Mouse (Mus musculus) neural tube, embryonic 15.5 days (tissue): ENCODE data around the gene Noc3l. TPM values are rescaled to one million over a fixed set of nuclear protein-coding genes. Genes with fewer than 3 reads are reported as not detected.

ENCODE experiments used
- ATAC-seq: fragments of 200-750 bp; cut with Nextera tagmentation; 2 replicates; pipeline ENCODE4 v1.8.0; 2017; ENCODE audit warnings: mild to moderate bottlenecking, moderate TSS enrichment, moderate library complexity; ENCODE audit not compliant: low FRiP score
- H3K27ac ChIP-seq: fragments of 300-500 bp; sonication (generic); replicated peaks from 2 replicates; pipeline ENCODE4 v1.5.1; 2015; ENCODE audit warnings: mild to moderate bottlenecking, inconsistent platforms
- H3K27me3 ChIP-seq: fragments of 300-500 bp; sonication (generic); replicated peaks from 2 replicates; pipeline ENCODE4 v1.6.1; 2015; ENCODE audit warnings: inconsistent platforms
- H3K36me3 ChIP-seq: fragments of 300-500 bp; sonication (generic); 2 replicates; pipeline ENCODE4 v1.6.1; 2015; ENCODE audit warnings: inconsistent platforms
- H3K4me1 ChIP-seq: fragments of 300-500 bp; sonication (generic); 2 replicates; pipeline ENCODE4 v1.6.1; 2015; ENCODE audit warnings: inconsistent platforms
- H3K4me2 ChIP-seq: fragments of 300-500 bp; sonication (generic); 2 replicates; pipeline ENCODE4 v1.6.1; 2015; ENCODE audit warnings: inconsistent platforms, mild to moderate bottlenecking, moderate library complexity
- H3K4me3 ChIP-seq: fragments of 300-500 bp; sonication (generic); replicated peaks from 2 replicates; pipeline ENCODE4 v1.5.1; 2015; ENCODE audit warnings: mild to moderate bottlenecking, inconsistent platforms
- H3K9ac ChIP-seq: fragments of 300-500 bp; sonication (generic); replicated peaks from 2 replicates; pipeline ENCODE4 v1.6.1; 2015; ENCODE audit warnings: mild to moderate bottlenecking, inconsistent platforms
- H3K9me3 ChIP-seq: fragments of 300-500 bp; sonication (generic); replicated peaks from 2 replicates; pipeline ENCODE4 v1.6.1; 2016; ENCODE audit warnings: inconsistent platforms
- WGBS: fragments of 180-500 bp; shearing (Covaris S2); methylation state at CpG from one replicate; pipeline ENCODE4 v1.1.7; 2015; ENCODE audit warnings: mixed read lengths; 5-methylcytosine and 5-hydroxymethylcytosine counted together
- polyA plus RNA-seq: library from polyadenylated mRNA; unstranded; fragments of >200 nt; fragmentation: Nextera tagmentation; extraction: Ambion mirVana; gene quantifications from 2 replicates; pipeline ENCODE4 v1.2.1, GENCODE M21; 2015

The Noc3l gene
- polyA plus RNA-seq, 1 experiment from 2014 or later: 4.3 TPM

DNA sequence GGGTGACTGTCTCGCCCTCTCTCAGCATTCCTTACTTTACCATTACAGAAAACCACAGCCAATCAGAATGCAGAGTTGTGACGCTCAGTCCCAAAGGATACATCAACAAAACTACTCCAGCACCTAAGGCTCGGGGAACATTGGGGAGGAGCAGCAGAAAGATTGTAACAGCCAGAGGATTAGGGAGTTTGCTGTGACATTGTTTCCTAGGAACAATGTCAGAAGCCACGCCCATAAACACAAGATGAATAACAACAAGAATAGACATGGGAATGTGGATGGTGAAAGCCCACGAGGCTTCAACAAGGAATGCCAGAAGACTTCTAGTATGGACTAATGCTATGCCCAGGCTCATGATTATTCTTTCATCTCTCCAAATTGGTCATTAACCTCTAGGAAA, 61.0 kb downstream of the Noc3l start:
- Histone ChIP-seq H3K9me3 (no peaks in the 10 kb centered on the region), H3K36me3 (no peaks in the 10 kb centered on the region), H3K9ac (no peak overlapping the region), H3K4me2 (no peak overlapping the region), H3K4me3 (no peak overlapping the region), H3K27me3 (no peaks in the 10 kb centered on the region), H3K4me1 (peaks cover 6% of the 10 kb centered on the region; the same call in 1 of the 2 replicates), H3K27ac (0 out of 2 replicates have a peak overlapping the region, but pooled peaks have one; percentile 38)
- ATAC-seq: no peak
- WGBS: 63% methylated on average over 5 of the region's 5 CpGs

DNA sequence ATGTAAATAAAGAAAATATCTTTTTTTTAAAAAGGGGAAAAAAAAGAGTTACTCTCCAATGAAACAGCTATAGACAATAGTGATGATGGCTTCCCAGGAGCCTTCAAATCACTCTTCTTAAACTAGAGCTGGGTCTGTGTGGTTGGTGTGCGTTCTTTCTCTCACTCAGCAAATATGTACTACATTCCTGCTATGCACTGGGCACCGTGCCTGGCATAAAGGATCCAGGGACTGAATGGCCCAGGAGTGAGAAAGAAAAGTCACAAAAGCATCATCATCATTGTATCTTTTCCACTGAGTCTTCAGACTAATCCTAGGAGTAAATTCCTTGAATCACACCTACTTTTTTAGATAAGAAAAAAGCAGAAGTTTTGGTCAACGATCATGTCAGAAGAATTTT, 61.9 kb downstream of the Noc3l start:
- no peak overlapping the region for H3K9ac ChIP-seq
- 82% methylated on average over 3 of the region's 3 CpGs for WGBS
- H3K27me3 ChIP-seq: no peaks in the 10 kb centered on the region
- no peaks in the 10 kb centered on the region for H3K9me3 ChIP-seq
- H3K27ac ChIP-seq: no peak overlapping the region
- no peak overlapping the region for H3K4me3 ChIP-seq
- no peak for ATAC-seq
- H3K4me2 ChIP-seq: no peak overlapping the region
- no peaks in the 10 kb centered on the region for H3K36me3 ChIP-seq
- H3K4me1 ChIP-seq: peaks cover 6% of the 10 kb centered on the region; the same call in 1 of the 2 replicates

DNA sequence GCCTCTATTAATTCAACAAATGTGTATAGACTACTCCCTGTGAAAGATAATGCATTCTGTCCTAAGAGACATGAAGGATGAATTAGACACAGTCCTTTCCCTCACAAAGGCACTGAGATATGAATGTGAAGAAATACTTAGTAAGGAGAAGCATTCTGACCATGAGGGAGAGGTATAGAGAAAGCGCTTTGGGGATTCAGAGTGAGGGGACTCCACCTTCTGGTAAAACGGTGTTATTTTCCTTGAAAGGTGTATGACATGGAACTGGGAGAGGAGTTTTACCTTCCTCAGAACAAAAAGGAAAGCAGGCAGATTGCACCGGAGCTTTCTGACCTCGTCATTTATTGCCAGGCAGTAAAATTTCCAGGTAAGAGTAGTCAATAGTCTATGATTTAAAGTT, 68.8 kb downstream of the Noc3l start:
- H3K27me3 ChIP-seq: no peaks in the 10 kb centered on the region
- no peaks in the 10 kb centered on the region for H3K9me3 ChIP-seq
- H3K9ac ChIP-seq: no peak overlapping the region
- no peak overlapping the region for H3K27ac ChIP-seq
- no peak overlapping the region for H3K4me3 ChIP-seq
- H3K4me1 ChIP-seq: no peaks in the 10 kb centered on the region
- WGBS: 61% methylated on average over 4 of the region's 4 CpGs
- no peak for ATAC-seq
- no peaks in the 10 kb centered on the region for H3K36me3 ChIP-seq
- no peak overlapping the region for H3K4me2 ChIP-seq

DNA sequence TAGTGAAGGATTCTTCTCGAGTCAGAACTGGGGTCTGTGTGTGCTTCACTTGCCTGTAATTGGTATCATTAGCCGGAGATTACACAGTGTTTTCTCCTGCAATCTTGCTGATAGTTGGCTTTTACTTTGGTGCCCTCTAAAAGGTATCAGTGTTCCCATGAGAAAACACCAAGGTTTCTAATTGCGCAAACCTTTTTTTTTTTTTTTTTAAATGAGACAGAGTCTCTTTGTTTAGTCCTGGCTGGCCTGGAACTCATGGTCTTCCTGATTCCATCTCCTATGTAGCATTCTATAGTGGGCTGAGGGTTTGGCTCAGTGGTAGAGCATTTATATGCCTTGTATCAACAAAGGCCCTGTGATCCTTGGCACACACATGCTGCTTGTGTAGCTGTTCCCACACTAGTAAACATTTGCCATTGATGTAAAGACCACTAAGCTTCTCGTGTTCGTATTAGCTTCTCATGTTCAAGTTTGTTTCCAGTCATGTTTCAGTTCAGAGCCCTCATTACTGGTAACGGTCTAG, 72.5 kb downstream of the Noc3l start:
- H3K9ac ChIP-seq: no peak overlapping the region
- H3K36me3 ChIP-seq: no peaks in the 10 kb centered on the region
- no peak overlapping the region for H3K4me3 ChIP-seq
- no peaks in the 10 kb centered on the region for H3K4me1 ChIP-seq
- H3K4me2 ChIP-seq: no peak overlapping the region
- H3K9me3 ChIP-seq: no peaks in the 10 kb centered on the region
- H3K27me3 ChIP-seq: no peaks in the 10 kb centered on the region
- no peak overlapping the region for H3K27ac ChIP-seq
- WGBS: 64% methylated on average over 6 of the region's 6 CpGs
- ATAC-seq: no peak

DNA sequence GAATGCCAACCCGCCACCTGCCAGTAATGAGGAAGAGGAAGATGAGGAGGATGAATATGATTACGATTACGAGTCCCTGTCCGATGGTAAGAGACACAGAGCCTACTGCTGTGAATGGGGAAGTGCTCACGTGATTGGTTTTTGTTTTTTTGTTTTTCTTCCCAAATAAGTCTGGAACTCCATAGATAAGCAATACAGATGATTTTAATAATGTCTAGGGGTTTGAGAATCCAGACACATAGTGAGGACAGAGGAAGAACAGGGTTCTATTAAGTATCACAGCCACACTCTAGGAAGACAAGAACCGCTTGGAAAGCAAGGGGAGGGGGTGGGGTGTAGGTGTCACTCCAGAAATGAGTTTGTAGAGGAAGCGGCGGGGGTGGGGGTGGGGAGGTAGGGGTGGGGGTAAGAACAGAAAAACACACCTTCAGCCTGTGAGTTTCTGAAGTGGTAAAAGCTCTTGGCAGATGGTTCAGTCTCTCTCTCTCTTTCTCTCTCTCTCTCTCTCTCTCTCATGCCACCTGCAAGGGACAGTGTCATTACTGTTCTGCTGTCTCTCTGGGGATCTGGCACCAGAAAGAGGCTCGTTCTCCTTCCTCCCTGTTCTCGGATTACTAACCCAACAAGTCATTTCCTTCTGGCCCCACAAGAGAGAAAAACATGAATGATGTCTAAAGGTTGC, 73.1 kb downstream of the Noc3l start:
- H3K36me3 ChIP-seq: no peaks in the 10 kb centered on the region
- H3K9me3 ChIP-seq: no peaks in the 10 kb centered on the region
- H3K9ac ChIP-seq: no peak overlapping the region
- H3K27me3 ChIP-seq: no peaks in the 10 kb centered on the region
- H3K4me1 ChIP-seq: no peaks in the 10 kb centered on the region
- WGBS: 72% methylated on average over 10 of the region's 10 CpGs
- H3K4me2 ChIP-seq: no peak overlapping the region
- ATAC-seq: no peak
- no peak overlapping the region for H3K27ac ChIP-seq
- H3K4me3 ChIP-seq: no peak overlapping the region

DNA sequence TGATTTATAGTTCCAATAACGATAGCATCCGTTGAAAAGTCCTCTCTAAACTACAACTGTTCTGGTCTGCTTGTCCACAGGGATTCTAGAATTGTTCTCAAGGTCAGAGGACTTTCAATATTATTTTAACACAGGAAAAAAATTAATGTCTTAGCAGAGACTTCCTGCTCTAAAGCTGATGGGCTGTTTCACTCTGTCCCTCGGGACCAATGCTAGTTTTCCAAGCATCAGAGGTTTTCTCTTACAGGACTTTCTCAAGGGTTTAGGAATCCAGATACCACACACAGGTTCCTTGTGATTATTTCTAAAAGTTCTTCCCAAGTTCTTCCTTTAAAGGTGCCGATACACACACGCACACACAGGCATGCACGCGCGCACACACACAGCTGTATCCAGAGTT, 74.5 kb downstream of the Noc3l start:
- Histone ChIP-seq H3K9ac (no peak overlapping the region), H3K9me3 (no peaks in the 10 kb centered on the region), H3K27ac (no peak overlapping the region), H3K4me1 (no peaks in the 10 kb centered on the region), H3K4me3 (no peak overlapping the region), H3K36me3 (no peaks in the 10 kb centered on the region), H3K4me2 (no peak overlapping the region), H3K27me3 (no peaks in the 10 kb centered on the region)
- no peak for ATAC-seq
- WGBS: 83% methylated on average over 8 of the region's 8 CpGs

Other genes with a start within 250 kb of the Noc3l start
- gene Tbc1d12, start 17.3 kb upstream of the Noc3l start, polyA plus RNA-seq: 5.7 TPM in 2 replicates
- gene Hells, start 111.7 kb upstream of the Noc3l start, polyA plus RNA-seq: 7.7 and 18.7 TPM in 2 replicates
- gene Cyp2c55, start 187.8 kb upstream of the Noc3l start, polyA plus RNA-seq: 0.11 TPM in 1 of 2 replicates, not detected in the other
- gene Cyp2c65, start 241.8 kb upstream of the Noc3l start, polyA plus RNA-seq: 0.20 TPM in 1 of 2 replicates, not detected in the other